Mouse (Mus musculus): ENCODE results near the gene Ptgs2.

DNA sequence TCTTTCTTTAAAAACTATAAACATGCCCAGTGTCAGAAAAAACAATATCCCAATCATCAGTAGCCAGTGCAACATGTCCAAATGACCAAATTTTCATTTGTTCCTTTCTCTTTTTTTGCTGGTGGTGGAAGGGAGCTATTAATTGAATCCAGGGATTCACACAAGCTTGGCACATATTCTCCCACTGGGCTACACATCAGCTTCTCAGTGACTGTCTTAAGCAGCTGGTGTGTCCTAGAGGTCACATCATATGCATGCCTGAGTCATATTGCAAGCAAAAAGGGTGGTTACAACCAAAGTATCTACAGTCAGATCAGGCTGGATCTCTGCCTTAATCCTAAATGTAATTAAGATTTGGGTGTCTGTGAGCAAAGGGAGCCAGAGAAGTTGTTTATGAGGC is 35.5 kb downstream of the Ptgs2 start:
- TF ChIP-seq POLR2A (IDR thresholded peaks at IDR 0.05; ENCODE audit: insufficient read depth, low read length) = no peak
- no peak for TF ChIP-seq CTCF (IDR thresholded peaks at IDR 0.05; ENCODE audit: low read depth, low read length)
- no peak for TF ChIP-seq EP300 (IDR thresholded peaks at IDR 0.05; ENCODE audit: insufficient read depth, low read depth, low read length)

Data from ES-Bruce4 (cell line).